Mouse (Mus musculus) limb, embryonic 15.5 days (tissue): ENCODE results near the gene Irak1bp1. TPM values are rescaled to one million over a fixed set of nuclear protein-coding genes. Genes with fewer than 3 reads are reported as not detected.
A peak's percentile ranks its signal among the peaks of the same experiment; 100 is the strongest.

Experiments used
- ATAC-seq: fragments of 200-750 bp; cut with Nextera tagmentation; 2 replicates; pipeline ENCODE4 v1.8.0; 2017; ENCODE audit warnings: low read depth, moderate TSS enrichment; ENCODE audit not compliant: insufficient number of reproducible peaks, low FRiP score, low TSS enrichment
- H3K27ac ChIP-seq: fragments of 300-500 bp; sonication (generic); 2 replicates; pipeline ENCODE4 v1.5.1; 2015; ENCODE audit warnings: moderate library complexity, mild to moderate bottlenecking, inconsistent platforms
- H3K27me3 ChIP-seq: fragments of 300-500 bp; sonication (generic); 2 replicates; pipeline ENCODE4 v1.6.1; 2015; ENCODE audit warnings: inconsistent platforms
- H3K36me3 ChIP-seq: fragments of 300-500 bp; sonication (generic); 2 replicates; pipeline ENCODE4 v1.6.1; 2015; ENCODE audit warnings: inconsistent platforms
- H3K4me1 ChIP-seq: fragments of 300-500 bp; sonication (generic); 2 replicates; pipeline ENCODE4 v1.6.1; 2015; ENCODE audit warnings: inconsistent platforms
- H3K4me2 ChIP-seq: fragments of 300-500 bp; sonication (generic); 2 replicates; pipeline ENCODE4 v1.6.1; 2015; ENCODE audit warnings: mild to moderate bottlenecking, inconsistent platforms
- H3K4me3 ChIP-seq: fragments of 300-500 bp; sonication (generic); 2 replicates; pipeline ENCODE4 v1.5.1; 2015; ENCODE audit warnings: mild to moderate bottlenecking, inconsistent platforms
- H3K9ac ChIP-seq: fragments of 300-500 bp; sonication (generic); 2 replicates; pipeline ENCODE4 v1.6.1; 2015; ENCODE audit warnings: inconsistent platforms
- H3K9me3 ChIP-seq: fragments of 300-500 bp; sonication (generic); 2 replicates; pipeline ENCODE4 v1.6.1; 2016; ENCODE audit warnings: inconsistent platforms
- WGBS: fragments of 180-500 bp; shearing (Covaris S2); methylation state at CpG from one replicate; pipeline ENCODE4 v1.1.7; 2015; 5-methylcytosine and 5-hydroxymethylcytosine counted together
- polyA plus RNA-seq: library from polyadenylated mRNA; unstranded; fragments of >200 nt; fragmentation: Nextera tagmentation; extraction: Ambion mirVana; gene quantifications from 2 replicates; pipeline ENCODE4 v1.2.1, GENCODE M21; 2015

The Irak1bp1 gene
- polyA plus RNA-seq, 1 experiment from 2014 or later: 16.9 TPM

- Histone ChIP-seq H3K36me3 (peaks cover 10% of the 10 kb centered on the region; the same call in 1 of the 2 replicates), H3K9me3 (no peaks in the 10 kb centered on the region), H3K4me2 (no peak overlapping the region), H3K4me3 (no peak overlapping the region), H3K27me3 (no peaks in the 10 kb centered on the region), H3K27ac (no peak overlapping the region), H3K9ac (no peak overlapping the region), H3K4me1 (no peaks in the 10 kb centered on the region)
- ATAC-seq: no peak
- WGBS: 65% methylated on average over 6 of the region's 6 CpGs
Measured at GRCm38 (mm10) chr9:82835921-82836320, 6.6 kb downstream of the Irak1bp1 start.

DNA sequence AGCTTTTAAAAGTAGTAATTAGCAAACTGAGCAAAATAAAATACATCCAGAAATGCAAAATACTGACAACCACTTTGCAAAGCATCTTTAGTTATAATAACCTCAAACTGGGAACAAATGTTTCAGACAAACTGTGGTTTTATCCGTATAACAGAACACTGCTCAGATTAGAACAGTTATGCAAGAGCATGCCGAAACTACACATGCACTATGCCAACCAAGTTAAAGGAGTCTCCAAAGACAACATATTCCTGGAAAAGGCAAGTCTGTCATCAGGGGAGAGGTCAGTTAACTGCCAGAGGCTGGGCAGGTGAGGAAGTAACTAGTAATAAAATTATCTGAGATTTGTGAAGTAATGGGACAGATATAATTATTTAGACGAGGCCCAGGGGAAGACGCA lies 13.3 kb downstream of the Irak1bp1 start:
- no peak overlapping the region for H3K4me2 ChIP-seq
- no peak overlapping the region for H3K4me3 ChIP-seq
- no peak for ATAC-seq
- H3K4me1 ChIP-seq: no peaks in the 10 kb centered on the region
- H3K27ac ChIP-seq: no peak overlapping the region
- no peak overlapping the region for H3K9ac ChIP-seq
- H3K9me3 ChIP-seq: no peaks in the 10 kb centered on the region
- H3K27me3 ChIP-seq: no peaks in the 10 kb centered on the region
- WGBS: 78% methylated on average over 4 of the region's 4 CpGs
- peaks cover 12% of the 10 kb centered on the region; the same call in 1 of the 2 replicates for H3K36me3 ChIP-seq

GRCm38 (mm10) chr9:82854040-82854439 lies 24.7 kb downstream of the Irak1bp1 start:
- Histone ChIP-seq H3K27ac (no peak overlapping the region), H3K9ac (no peak overlapping the region), H3K4me1 (no peaks in the 10 kb centered on the region), H3K4me3 (no peak overlapping the region), H3K4me2 (no peak overlapping the region), H3K9me3 (no peaks in the 10 kb centered on the region), H3K36me3 (no peaks in the 10 kb centered on the region), H3K27me3 (no peaks in the 10 kb centered on the region)
- no peak for ATAC-seq
- 45% methylated on average over 2 of the region's 2 CpGs for WGBS

GRCm38 (mm10) chr9:82854973-82855614 lies 25.8 kb downstream of the Irak1bp1 start:
- Histone ChIP-seq H3K27ac (no peak overlapping the region), H3K36me3 (no peaks in the 10 kb centered on the region), H3K4me2 (no peak overlapping the region), H3K4me3 (no peak overlapping the region), H3K4me1 (no peaks in the 10 kb centered on the region), H3K9ac (no peak overlapping the region), H3K9me3 (no peaks in the 10 kb centered on the region), H3K27me3 (no peaks in the 10 kb centered on the region)
- 41% methylated on average over 3 of the region's 3 CpGs for WGBS
- ATAC-seq: no peak

DNA sequence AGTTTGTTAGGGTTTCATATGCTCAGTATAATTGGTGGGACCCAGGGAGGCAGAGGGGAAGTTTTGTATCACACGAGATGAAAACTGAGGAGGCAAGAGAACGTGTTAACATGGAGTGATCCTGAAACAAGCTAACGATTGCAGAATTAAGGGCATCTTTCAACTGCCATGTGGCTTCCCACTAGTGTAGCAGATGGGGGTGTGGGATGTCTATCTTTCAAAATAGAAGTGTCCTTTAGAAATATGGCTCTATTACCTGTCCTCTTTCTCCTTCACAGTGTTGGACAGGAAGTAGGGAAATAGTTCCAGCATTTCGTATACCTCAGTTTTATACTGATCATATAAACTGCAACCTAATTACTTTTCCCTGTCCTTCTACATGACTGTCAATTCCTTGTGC lies 26.9 kb downstream of the Irak1bp1 start:
- Histone ChIP-seq H3K27ac (no peak overlapping the region), H3K36me3 (no peaks in the 10 kb centered on the region), H3K27me3 (no peaks in the 10 kb centered on the region), H3K4me2 (no peak overlapping the region), H3K4me1 (no peaks in the 10 kb centered on the region), H3K9ac (no peak overlapping the region), H3K4me3 (no peak overlapping the region), H3K9me3 (no peaks in the 10 kb centered on the region)
- 63% methylated on average over 4 of the region's 4 CpGs for WGBS
- ATAC-seq: no peak

DNA sequence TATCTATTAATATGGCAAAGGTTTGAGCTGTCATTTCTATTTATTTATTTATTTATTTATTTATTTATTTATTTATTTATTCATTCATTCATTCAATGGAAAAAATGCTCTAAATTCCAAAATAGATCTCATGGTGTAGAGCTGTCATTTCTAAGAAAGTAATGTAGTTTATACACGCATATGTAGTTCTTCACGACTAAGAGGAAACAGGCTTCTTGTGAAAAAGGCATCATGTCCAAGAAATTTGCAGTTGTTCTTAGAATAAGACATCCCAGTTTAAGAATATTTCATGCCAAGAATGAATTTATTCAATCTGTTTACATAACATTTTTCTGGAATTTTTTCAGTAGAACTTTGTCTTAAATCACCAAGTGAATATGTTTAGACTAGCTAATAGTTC lies 31.5 kb downstream of the Irak1bp1 start:
- WGBS: 84% methylated on average over 2 of the region's 2 CpGs
- no peak overlapping the region for H3K4me3 ChIP-seq
- no peaks in the 10 kb centered on the region for H3K27me3 ChIP-seq
- H3K9me3 ChIP-seq: no peaks in the 10 kb centered on the region
- H3K9ac ChIP-seq: no peak overlapping the region
- H3K4me1 ChIP-seq: peaks cover 3% of the 10 kb centered on the region; the same call in 1 of the 2 replicates
- no peaks in the 10 kb centered on the region for H3K36me3 ChIP-seq
- ATAC-seq: no peak
- no peak overlapping the region for H3K4me2 ChIP-seq
- no peak overlapping the region for H3K27ac ChIP-seq

GRCm38 (mm10) chr9:82861316-82861715 lies 32.0 kb downstream of the Irak1bp1 start:
- H3K27ac ChIP-seq: peak overlapping the region; percentile 43; the same call in 1 of the 2 replicates
- 56% methylated on average over 4 of the region's 4 CpGs for WGBS
- H3K9me3 ChIP-seq: no peaks in the 10 kb centered on the region

DNA sequence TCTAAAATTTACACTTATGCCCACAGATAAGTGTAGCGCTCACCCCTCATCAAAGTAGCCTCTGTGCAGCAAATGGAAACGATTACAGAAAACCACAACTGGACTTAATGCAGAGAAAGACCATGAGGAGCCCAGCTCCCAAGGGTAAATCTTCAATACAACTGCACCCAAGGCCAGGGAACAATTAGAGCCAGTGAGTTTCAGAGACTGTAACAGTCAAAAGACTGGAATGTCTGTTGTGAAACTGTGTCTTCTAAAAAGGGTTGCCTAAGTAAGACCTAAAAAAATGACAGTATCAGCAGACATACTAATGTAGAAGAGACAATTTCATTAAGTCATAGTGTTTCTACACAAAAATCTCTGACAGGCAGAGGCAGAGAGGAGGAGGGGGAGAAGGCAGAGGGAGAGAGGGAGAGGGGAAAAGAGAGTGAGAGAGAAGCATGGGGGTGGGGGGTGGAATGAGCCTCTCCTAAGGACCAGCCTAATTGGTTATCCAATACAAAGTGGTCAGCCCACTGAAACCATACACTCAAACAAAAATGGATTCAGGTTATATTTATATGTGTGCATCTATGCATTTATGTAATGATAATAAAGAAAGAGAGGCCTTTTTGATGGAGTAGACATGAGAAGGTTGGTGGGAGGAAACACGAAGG lies 32.6 kb downstream of the Irak1bp1 start:
- no peak overlapping the region for H3K9ac ChIP-seq
- H3K36me3 ChIP-seq: no peaks in the 10 kb centered on the region
- no peaks in the 10 kb centered on the region for H3K9me3 ChIP-seq
- no peak for ATAC-seq
- H3K4me1 ChIP-seq: peaks cover 3% of the 10 kb centered on the region; the same call in 1 of the 2 replicates
- no peak overlapping the region for H3K4me2 ChIP-seq
- H3K27me3 ChIP-seq: no peaks in the 10 kb centered on the region
- H3K27ac ChIP-seq: peak overlapping the region; percentile 43; the same call in 1 of the 2 replicates
- 83% methylated on average over 3 of the region's 3 CpGs for WGBS
- H3K4me3 ChIP-seq: no peak overlapping the region

More at GRCm38 (mm10) chr9:82861316-82861715, 32.0 kb downstream of the Irak1bp1 start:
- Histone ChIP-seq H3K4me3 (no peak overlapping the region), H3K36me3 (no peaks in the 10 kb centered on the region), H3K4me2 (no peak overlapping the region), H3K9ac (no peak overlapping the region), H3K27me3 (no peaks in the 10 kb centered on the region), H3K4me1 (peaks cover 3% of the 10 kb centered on the region; the same call in 1 of the 2 replicates)
- ATAC-seq: no peak

- Histone ChIP-seq H3K27me3 (no peaks in the 10 kb centered on the region), H3K9ac (no peak overlapping the region), H3K4me2 (no peak overlapping the region), H3K4me3 (no peak overlapping the region), H3K27ac (no peak overlapping the region), H3K4me1 (peaks cover 3% of the 10 kb centered on the region; the same call in 1 of the 2 replicates), H3K36me3 (peaks cover 2% of the 10 kb centered on the region), H3K9me3 (no peaks in the 10 kb centered on the region)
- 87% methylated on average over 1 of the region's 1 CpGs for WGBS
- ATAC-seq: no peak
Measured at GRCm38 (mm10) chr9:82866121-82866520, 36.8 kb downstream of the Irak1bp1 start.

DNA sequence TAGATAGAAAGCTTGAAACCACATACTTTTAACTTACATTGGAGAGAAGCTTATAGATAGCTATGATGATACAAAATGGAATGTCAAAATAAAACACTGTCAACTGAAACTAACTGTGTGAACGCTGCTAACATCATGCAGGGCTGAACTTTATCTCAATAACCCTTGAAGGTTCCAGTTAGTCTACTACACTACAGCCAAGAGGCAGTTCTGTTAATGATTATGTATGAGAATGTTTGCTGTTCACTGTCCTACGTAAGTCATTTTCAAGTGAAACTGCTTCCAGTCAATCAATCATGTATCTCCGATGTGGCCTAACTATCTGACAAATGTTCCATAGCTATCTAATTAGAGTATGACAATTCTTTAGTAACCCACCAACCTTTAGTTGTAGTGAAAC lies 38.4 kb downstream of the Irak1bp1 start:
- H3K4me1 ChIP-seq: no peaks in the 10 kb centered on the region
- peaks cover 12% of the 10 kb centered on the region for H3K36me3 ChIP-seq
- no peak overlapping the region for H3K4me2 ChIP-seq
- H3K27ac ChIP-seq: no peak overlapping the region
- no peak overlapping the region for H3K4me3 ChIP-seq
- no peaks in the 10 kb centered on the region for H3K27me3 ChIP-seq
- no peak for ATAC-seq
- 85% methylated on average over 3 of the region's 3 CpGs for WGBS
- H3K9ac ChIP-seq: no peak overlapping the region
- no peaks in the 10 kb centered on the region for H3K9me3 ChIP-seq

GRCm38 (mm10) chr9:82877078-82877477 lies 47.7 kb downstream of the Irak1bp1 start:
- Histone ChIP-seq H3K9ac (no peak overlapping the region), H3K4me3 (no peak overlapping the region), H3K27me3 (no peaks in the 10 kb centered on the region), H3K4me1 (no peaks in the 10 kb centered on the region), H3K36me3 (peaks cover 44% of the 10 kb centered on the region), H3K9me3 (no peaks in the 10 kb centered on the region), H3K4me2 (no peak overlapping the region), H3K27ac (no peak overlapping the region)
- ATAC-seq: no peak
- WGBS: 92% methylated on average over 1 of the region's 1 CpGs

- H3K9me3 ChIP-seq: no peaks in the 10 kb centered on the region
- ATAC-seq: no peak
- no peaks in the 10 kb centered on the region for H3K27me3 ChIP-seq
- peaks cover 47% of the 10 kb centered on the region for H3K36me3 ChIP-seq
- H3K9ac ChIP-seq: no peak overlapping the region
- H3K4me1 ChIP-seq: no peaks in the 10 kb centered on the region
- no peak overlapping the region for H3K4me3 ChIP-seq
- no peak overlapping the region for H3K27ac ChIP-seq
- no peak overlapping the region for H3K4me2 ChIP-seq
Measured at GRCm38 (mm10) chr9:82884177-82884576, 54.8 kb downstream of the Irak1bp1 start.
